Mouse (Mus musculus) left cerebral cortex, adult 8-10 months (tissue): ENCODE results near the gene Gpr158. TPM values are rescaled to one million over a fixed set of nuclear protein-coding genes. Genes with fewer than 3 reads are reported as not detected.

Experiments used
- DNase-seq, 2 experiments: peaks; one replicate each; pipeline ENCODE4 v3.0.0; 2022; ENCODE audit warnings: low spot score in 2 of 2
- total RNA-seq, 4 experiments: library from RNA; stranded (reverse); gene quantifications; 2 replicates each; pipeline ENCODE4 v1.2.4; 2022

Gene Gpr158
- total RNA-seq, 4 experiments from 2014 or later, result 105 to 124 (median 114) TPM

GRCm38 (mm10) chr2:21632136-21632535 lies 264.8 kb downstream of the Gpr158 start:
- no peak for DNase-seq

GRCm38 (mm10) chr2:21665721-21666120 lies 298.4 kb downstream of the Gpr158 start:
- DNase-seq, result no peak

- no peak for DNase-seq
Observed at GRCm38 (mm10) chr2:21676084-21676838, 308.9 kb downstream of the Gpr158 start.

- DNase-seq, result no peak
Observed at GRCm38 (mm10) chr2:21676839-21677123, 309.4 kb downstream of the Gpr158 start.

GRCm38 (mm10) chr2:21680735-21681270 lies 313.5 kb downstream of the Gpr158 start:
- DNase-seq, result no peak

- peak in 1 of 2 experiments; percentile 18 for DNase-seq
Observed at GRCm38 (mm10) chr2:21684736-21685135, 317.4 kb downstream of the Gpr158 start.

- no peak for DNase-seq
Observed at GRCm38 (mm10) chr2:21693128-21693527, 325.8 kb downstream of the Gpr158 start.

- DNase-seq, result no peak
Observed at GRCm38 (mm10) chr2:21693807-21694594, 326.7 kb downstream of the Gpr158 start.

GRCm38 (mm10) chr2:21728075-21728474 lies 360.7 kb downstream of the Gpr158 start:
- peak in 1 of 2 experiments; percentile 13 for DNase-seq

GRCm38 (mm10) chr2:21783721-21784120 lies 416.4 kb downstream of the Gpr158 start:
- no peak for DNase-seq

GRCm38 (mm10) chr2:21793156-21793555 lies 425.8 kb downstream of the Gpr158 start:
- DNase-seq, result no peak

GRCm38 (mm10) chr2:21799616-21800015 lies 432.3 kb downstream of the Gpr158 start:
- DNase-seq, result no peak

GRCm38 (mm10) chr2:21800045-21800444 lies 432.7 kb downstream of the Gpr158 start:
- no peak for DNase-seq

GRCm38 (mm10) chr2:21808510-21808909 lies 441.2 kb downstream of the Gpr158 start:
- no peak for DNase-seq

- no peak for DNase-seq
Observed at GRCm38 (mm10) chr2:21810431-21810830, 443.1 kb downstream of the Gpr158 start.

GRCm38 (mm10) chr2:21864061-21864460 lies 496.7 kb downstream of the Gpr158 start:
- DNase-seq, result peak in 1 of 2 experiments; percentile 22

Other genes with a start within 250 kb of the Gpr158 start
- 1 to 10 TPM; 3.3 to 4.9 (median 4.0) TPM for gene Enkur, start 162.2 kb upstream of the Gpr158 start, total RNA-seq
- 10 to 100 TPM; 19.1 to 24.0 (median 19.6) TPM for gene Thnsl1, start 161.8 kb upstream of the Gpr158 start, total RNA-seq